Mouse (Mus musculus): Measurements from ENCODE around the gene Ifit1.
"Not testable (repeated sequence)": the region's sequence is repeated elsewhere in the genome, so short reads cannot be mapped to it uniquely, and the experiment has no call there.

The Ifit1 gene

DNA sequence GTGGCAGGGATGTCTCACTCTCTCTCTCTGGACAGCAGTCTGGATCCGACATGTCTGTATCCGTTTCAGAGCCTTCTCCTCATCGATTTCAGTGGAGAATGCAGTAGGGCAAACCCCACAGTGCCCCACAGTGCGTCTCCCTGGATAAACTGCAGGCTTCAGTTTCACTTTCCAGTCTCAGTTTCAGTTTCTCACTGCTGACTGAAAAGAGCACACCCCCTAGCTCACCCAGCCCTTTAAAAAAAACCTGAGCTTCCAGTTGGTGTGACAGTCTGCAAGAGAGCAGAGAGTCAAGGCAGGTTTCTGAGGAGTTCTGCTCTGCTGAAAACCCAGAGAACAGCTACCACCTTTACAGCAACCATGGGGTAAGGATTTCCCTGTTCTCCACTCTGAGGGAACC lies at the start of gene Ifit1, which contains the start of gene Ifit1bl2:
Gene Ifit1 (plus strand): TSS at position 249 of the 400 bp plus-strand sequence.
Gene Ifit1bl2 (minus strand): TSS at position 121 of the 400 bp plus-strand sequence.
- in situ Hi-C loops (cut with MboI, MseI) = no loop called here

DNA sequence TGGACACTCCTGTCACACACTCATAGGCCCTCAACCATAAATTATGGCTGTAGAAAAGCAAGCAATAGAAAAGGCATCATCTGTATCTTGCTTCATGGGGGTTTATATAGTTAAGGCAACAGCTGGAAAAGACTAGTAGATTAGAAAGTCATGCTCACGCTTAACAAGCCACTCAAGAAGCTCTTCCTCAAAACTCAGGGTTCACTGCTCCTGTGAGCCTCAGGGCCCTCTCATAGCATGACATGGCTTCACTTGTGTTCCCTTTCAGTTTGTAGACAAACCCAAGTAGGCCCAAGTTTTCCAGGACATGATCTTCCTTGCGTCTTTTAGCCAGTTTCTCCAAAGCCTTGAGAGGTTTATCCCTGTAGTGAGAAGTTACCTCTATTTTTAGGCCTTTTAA lies 47.2 kb upstream of the Ifit1 start:
- in situ Hi-C loops (cut with MboI, MseI) = loop anchor here (25.0 kb wide), 1 partner anchor 869 kb away; no protein-coding TSS in a partner anchor

DNA sequence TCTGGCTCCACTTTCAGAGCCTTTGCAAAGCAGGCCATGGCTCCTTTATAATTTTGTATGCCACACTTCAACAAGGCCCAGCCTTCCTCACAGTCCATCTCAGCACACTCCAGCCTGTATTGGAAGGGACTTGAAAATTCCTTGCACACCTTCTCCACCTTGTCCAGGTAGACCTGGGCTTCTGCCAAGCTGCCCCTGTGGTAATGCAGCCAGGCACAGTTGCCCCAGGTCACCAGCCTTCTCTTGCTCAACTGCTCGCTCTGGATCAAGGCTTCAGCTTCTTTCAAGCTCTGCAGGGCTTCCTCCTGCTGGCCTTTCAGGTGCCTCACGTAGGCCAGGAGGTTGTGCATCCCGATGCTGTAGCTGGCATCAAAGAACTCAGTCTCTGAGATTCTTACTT lies 46.1 kb upstream of the Ifit1 start:
- in situ Hi-C loops (cut with MboI, MseI) = loop anchor here (25.0 kb wide), 1 partner anchor 868 kb away; no protein-coding TSS in a partner anchor

DNA sequence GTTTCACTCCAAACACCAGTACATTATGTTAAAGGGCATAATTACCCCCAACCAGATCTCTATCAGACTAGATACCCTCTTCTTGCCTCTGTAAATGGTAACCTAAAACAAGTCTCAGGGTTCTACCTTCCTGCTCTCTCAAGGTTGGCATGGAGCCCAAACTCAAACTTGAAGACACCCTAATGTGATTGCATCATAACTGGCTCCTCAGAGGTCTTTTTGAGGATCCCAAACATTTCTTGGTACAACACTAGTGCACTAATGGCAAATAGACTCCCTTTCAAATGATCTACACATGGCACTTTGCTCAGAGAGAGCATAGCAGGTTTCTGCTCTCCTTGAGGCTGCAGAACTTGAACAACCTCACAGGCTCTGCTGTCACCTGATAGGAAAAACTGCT lies 43.9 kb upstream of the Ifit1 start:
- in situ Hi-C loops (cut with MboI, MseI) = loop anchor here (25.0 kb wide), 1 partner anchor 865 kb away; no protein-coding TSS in a partner anchor

DNA sequence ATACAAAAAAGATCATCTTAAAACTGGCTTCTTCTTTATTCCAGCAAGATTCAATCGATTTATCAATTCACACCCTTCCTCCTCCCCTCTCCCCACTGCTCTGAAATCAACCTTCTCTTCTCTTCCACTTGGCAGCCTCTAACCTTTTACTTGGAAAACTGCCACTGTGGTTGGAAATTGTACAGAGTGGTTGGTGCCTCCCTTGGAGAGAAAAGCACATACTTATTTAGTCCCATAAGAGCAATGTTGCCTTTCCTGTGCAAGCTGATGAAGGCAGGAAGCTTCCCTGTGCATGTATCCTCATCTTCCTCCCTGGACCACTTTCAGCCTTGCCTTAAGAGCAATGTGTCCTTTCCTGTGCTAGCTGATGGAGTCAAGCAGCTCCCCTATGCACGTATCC lies 42.3 kb upstream of the Ifit1 start:
- in situ Hi-C loops (cut with MboI, MseI) = loop anchor here (25.0 kb wide), 1 partner anchor 864 kb away; no protein-coding TSS in a partner anchor

DNA sequence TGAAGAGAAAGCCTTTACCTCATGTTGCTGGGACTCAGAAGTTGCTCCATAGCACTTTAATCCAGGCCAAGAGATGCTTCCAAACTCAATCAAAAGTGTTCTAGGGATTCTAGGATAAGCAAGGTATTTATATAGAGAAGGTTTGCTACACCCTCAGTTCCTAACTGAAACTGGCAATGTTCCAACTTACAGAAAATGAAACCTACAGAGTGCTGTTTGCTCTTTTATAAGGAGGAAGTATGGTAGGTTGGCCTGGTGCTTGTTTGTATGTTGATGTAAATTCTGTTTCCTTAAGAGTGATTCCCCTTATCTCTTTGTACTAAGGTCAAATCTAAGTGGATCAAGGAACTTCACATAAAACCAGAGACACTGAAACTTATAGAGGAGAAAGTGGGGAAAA lies 41.4 kb upstream of the Ifit1 start:
- in situ Hi-C loops (cut with MboI, MseI) = loop anchor here (25.0 kb wide), 1 partner anchor 863 kb away; no protein-coding TSS in a partner anchor

DNA sequence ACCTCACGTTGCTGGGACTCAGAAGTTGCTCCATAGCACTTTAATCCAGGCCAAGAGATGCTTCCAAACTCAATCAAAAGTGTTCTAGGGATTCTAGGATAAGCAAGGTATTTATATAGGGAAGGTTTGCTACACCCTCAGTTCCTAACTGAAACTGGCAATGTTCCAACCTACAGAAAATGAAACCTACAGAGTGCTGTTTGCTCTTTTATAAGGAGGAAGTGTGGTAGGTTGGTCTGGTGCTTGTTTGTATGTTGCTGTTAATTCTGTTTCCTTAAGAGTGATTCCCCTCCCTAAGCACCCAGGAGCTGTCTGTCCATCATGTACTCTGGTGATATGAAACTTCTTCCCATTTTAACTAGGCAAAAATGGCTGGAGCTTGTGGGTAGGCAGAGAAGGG lies 38.8 kb upstream of the Ifit1 start, which contains the start of gene Ifit1bl1:
Gene Ifit1bl1 (minus strand): TSS at position 69 of the 400 bp plus-strand sequence.
- in situ Hi-C loops (cut with MboI, MseI) = not testable (repeated sequence)

DNA sequence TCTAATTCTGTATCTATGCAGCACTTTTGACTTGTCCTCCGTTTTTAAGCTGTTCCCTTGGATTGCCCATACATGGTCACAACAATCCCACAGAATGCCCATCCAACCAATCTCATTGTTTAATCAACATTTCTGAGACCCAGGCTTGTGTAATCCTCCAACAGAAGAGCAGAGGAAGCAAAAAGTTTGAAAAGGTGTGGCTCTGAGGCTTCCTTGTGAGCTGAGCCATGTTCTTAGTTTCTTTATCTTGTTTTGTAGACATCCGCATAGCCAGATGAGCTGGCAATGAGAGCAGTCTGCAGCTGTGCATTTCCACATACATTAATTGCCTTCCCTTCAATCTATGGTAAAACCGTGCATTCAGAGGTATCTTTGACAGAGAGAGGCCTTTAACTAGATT lies 35.2 kb upstream of the Ifit1 start:
- in situ Hi-C loops (cut with MboI, MseI) = no loop called here

DNA sequence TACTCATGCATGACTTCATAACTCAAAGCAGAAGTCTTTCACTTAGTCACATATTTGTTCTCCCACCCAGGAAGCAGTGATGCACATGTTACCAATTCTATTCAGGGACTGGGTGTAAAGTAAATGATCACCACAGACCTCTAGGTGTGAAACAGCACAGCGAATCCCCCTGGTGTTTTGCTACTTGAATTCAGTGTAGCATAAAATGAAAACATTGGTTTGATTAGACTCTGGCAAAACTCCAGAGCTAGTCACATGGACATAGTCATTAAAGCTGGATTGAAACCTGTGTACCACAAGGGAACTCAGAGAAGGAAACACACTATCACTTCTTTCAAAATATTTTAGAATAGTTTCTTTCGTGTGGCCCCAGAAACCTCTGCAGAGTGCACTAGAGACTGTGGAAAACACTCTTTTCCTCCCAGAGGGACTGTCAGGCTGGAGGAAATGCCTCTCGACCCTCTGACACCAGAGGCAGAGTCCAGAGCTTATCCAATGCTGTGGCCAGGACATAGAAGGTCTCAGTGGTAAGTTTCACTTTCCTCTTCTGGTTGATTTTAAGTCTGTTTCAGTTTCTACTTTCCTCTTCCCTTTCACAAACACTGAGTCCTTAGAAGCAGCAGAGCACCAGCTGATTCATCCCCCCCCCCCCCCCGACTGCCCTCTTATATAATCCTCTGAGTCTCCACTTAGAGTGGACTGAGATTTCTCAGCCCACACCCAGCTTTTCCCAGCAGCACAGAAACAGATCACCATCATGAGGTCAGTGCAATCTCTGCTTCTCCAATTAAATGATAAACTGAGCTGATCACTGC lies 33.2 kb upstream of the Ifit1 start, which contains the start of gene Ifit3b:
Gene Ifit3b (plus strand): TSS at position 734 of the 815 bp plus-strand sequence.
- in situ Hi-C loops (cut with MboI, MseI) = not testable (repeated sequence)

DNA sequence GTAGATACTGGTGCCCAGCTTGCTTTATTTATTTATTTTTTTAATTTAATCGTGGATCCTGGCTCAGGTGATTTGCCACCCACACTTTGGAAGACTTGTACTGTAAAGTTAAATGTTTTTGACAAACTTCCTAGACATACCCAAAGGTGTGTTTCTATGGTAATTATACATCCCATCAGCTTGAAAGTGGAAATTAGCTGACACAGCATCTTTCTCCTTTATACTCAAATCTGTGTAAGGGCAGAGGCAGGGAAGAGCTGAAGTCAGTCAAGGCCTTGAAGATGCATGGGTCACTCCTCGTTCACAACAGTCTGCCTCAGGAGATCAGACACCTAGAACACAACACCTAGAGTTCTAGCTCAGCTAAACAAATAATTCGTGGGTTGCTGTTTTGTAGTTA lies 30.6 kb upstream of the Ifit1 start:
- in situ Hi-C loops (cut with MboI, MseI) = not testable (repeated sequence)

DNA sequence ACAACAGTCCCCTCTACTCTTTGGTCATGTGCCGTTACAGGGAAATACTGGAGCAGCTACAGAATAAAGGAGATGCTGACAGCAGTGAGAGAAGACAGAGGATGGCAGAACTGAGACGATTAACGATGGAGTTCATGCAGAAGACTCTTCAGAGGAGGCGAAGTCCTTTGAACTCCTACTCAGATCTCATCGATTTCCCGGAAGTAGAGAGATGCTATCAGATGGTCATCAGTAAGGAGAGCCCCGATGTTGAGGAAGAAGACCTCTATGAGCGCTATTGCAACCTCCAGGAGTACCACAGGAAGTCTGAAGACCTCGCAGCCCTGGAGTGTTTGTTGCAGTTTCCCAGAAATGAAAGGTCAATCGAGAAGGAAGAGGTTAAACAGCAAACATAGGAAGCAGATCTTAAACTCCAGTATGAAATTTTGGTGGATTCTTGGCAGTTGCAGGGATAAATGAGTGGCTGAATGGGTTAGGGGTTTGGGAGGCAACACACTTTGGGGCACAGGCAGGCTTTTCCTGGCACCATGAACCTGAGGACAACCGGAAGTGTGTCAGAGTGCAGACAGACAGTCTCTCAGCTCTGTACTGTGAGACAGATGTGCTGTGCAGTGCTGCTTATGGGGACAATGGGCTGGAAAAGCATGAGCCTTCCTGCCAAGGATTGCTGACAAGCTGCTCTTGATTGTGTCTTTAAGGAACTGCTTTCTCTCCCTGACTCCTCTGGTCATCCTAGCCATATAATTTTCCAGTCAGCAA lies 28.2 kb upstream of the Ifit1 start:
- in situ Hi-C loops (cut with MboI, MseI) = not testable (repeated sequence)

DNA sequence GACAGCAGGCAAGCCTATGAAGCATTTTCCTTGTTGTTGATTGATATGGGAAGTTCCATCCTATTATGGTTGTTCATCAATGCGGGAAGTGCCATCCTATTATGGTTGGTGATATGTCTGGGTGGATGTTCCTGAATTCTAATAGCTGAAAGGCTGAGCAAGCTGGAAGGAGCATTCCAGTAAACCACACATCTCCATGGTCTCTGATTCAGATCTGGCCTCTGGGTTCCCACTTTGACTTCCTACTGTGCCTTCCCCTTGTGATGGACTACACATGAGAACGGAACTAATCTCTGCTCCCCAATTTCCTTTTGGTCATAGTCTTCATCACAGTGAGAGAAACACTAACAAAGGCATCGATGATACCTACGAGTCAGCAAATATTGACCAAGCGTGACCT lies 19.8 kb upstream of the Ifit1 start:
- in situ Hi-C loops (cut with MboI, MseI) = no loop called here

DNA sequence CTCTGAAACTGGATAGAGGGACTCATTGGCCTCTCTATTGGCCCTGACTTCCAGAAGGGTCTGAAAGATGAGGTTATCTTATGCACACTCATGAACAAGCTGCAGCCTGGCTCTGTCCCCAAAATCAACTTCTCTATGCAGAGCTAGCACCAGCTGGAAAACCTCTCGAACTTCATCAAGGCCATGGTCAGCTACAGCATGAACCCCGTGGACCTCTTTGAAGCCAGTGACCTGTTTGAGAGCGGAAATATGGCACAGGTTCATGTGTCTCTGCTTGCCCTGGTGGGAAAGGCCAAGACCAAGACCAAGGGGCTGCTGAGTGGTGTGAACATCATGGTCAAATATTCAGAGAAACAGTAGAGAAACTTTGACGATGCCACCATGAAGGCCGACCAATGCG lies 16.9 kb upstream of the Ifit1 start:
- in situ Hi-C loops (cut with MboI, MseI) = no loop called here

DNA sequence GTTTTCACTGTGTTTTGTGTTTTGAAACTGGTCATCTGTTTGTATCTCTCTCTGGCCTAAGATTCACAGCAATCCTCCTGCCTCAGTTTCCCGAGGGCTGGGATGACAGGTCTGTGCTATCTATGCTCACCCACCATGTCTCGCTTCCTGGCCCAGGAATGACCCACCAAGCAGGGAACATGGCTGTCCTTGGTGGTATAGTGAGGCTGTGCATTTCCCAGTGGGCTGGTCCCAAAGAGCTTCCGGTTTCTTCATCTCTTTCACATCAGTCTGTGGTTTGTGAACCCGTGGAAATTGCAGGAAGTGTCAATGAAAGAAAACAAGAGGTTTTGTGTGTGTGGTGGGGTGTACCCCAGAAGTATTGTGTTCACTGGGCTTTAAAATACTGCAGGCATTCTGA lies 16.0 kb upstream of the Ifit1 start:
- in situ Hi-C loops (cut with MboI, MseI) = no loop called here

DNA sequence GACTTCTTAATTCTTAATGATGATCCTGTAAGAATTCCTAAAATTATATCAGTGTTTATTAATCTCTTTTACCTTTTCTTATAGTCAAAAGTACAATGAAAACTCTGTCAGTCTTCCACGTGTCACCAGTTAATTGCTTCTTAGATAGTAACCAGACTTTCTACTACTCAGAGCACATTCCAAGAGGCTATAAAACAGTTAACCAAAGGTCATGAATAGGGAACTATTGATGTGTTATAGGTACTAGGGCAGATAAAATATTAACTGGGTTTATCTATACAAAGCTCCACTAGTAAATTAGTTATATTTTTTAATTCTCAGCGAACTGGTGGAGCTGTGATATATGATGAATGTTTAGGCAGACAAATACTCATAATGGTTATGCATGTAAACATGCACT lies 13.2 kb upstream of the Ifit1 start:
- in situ Hi-C loops (cut with MboI, MseI) = no loop called here

DNA sequence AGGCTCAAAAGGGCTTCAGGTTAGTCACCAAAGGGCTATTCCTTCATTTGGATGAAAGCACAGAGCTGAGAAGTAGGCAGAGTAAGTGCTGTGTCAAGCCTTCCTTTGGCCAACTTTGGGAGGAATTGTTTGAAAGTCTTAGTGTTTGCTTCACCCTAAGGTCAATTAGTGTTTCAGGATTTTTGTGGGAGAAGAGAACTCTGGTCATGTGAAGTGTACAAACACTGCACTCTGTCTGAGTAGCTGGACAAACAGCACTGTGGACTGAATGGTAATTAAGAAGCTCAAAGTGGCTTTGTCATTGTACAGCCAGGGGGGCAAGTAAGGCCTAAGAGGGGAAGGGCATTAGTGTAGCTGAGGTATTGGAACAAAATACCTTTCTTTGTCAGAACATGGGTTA lies 9.2 kb upstream of the Ifit1 start:
- in situ Hi-C loops (cut with MboI, MseI) = no loop called here

DNA sequence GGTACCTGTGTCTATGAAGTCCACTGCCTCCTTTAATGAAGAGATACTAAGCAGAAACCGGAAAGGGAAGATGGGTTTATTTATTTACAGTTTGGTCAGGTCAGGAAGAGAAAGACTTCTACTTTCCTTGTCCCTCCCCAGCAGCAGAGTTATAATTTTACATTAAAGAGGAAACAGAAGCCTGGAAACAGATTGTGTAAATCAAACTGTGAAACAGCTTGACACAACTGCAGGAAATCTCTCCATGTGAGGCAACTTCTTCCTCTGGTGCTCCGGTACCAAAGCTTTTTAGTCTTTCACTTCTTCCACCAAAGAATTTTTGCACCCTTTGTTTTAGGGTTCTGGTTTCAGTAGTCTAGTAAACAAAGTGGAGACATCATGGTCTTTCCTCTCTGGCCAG lies 7.2 kb upstream of the Ifit1 start:
- in situ Hi-C loops (cut with MboI, MseI) = no loop called here

DNA sequence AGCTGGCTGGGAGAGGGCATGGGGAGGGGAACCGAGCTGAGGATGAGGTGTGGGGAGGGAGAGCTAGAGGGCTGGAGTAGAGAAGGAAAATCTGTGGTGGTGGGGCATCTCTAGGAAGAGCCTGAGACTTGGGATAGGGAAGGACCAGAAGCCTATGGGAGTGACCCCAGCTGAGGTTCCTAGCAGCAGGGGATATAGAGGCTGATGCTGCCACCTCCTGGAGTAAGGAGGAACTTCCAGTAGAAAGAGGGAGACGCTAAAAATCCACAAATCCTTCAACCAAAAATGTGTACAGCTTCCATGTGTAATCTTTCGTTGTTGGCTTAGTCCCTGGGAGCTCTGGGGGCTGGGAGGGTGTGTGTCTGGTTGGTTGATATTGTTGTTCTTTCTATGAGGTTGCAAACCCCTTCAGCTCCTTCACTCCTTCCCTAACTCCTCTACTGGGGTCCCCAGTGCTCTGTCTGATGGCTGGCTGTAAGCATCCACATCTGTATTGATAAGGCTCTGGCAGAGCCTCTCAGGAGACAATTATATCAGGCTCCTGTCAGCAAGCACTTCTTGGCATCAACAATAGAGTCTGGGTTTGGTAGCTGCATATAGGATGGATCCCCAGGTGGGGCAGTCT lies 3.6 kb upstream of the Ifit1 start:
- in situ Hi-C loops (cut with MboI, MseI) = loop anchor here (5.0 kb wide), 1 partner anchor 85 kb away; the partner anchor contains the start of gene Ifit2

DNA sequence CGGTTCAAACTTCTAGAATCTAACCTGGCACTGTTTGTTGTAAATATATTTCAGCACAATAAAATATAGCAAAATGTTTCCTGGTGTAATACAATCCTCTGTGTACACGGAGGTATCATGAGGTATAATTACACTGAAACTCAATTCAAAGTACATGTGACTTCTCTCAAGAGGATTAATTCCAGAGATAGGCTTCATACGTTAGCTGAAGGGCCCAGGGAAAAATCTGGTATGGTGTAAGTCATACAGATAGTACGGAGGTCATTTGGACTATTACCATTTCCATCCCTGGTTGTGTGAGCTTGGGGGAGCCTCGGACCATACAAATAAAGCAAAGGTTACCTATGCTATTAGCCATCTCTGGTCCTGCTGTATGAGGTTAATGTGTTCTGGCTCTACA lies 1.9 kb downstream of the Ifit1 start:
- in situ Hi-C loops (cut with MboI, MseI) = no loop called here

DNA sequence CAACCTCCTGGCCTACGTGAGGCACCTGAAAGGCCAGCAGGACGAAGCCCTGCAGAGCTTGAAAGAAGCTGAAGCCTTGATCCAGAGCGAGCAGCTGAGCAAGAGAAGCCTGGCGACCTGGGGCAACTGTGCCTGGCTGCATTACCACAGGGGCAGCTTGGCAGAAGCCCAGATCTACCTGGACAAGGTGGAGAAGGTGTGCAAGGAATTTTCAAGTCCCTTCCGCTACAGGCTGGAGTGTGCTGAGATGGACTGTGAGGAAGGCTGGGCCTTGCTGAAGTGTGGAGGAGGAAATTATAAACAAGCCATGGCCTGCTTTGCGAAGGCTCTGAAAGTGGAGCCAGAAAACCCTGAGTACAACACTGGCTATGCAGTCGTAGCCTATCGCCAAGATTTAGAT lies 7.0 kb downstream of the Ifit1 start:
- in situ Hi-C loops (cut with MboI, MseI) = not testable (repeated sequence)

DNA sequence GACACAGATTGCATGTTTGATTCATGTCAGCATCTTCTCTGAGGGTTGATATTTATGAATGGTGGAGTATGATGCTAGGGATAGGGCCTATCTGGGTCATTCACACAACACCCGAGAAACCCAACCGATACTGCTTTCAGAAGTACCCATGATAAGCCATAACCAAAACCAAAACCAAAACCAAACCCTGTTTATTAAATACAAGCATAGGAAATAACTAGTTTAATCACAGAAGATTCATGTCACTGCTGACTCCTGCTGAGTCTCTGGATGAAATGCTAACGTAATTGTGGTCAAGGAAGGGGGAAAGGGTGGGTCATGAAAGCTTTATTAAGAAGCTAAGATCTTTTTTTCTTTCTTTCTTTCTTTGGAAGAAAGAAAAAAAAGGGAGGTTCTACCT lies 9.6 kb downstream of the Ifit1 start:
- in situ Hi-C loops (cut with MboI, MseI) = loop anchor here (10.0 kb wide), 1 partner anchor 315 kb away; no protein-coding TSS in a partner anchor

DNA sequence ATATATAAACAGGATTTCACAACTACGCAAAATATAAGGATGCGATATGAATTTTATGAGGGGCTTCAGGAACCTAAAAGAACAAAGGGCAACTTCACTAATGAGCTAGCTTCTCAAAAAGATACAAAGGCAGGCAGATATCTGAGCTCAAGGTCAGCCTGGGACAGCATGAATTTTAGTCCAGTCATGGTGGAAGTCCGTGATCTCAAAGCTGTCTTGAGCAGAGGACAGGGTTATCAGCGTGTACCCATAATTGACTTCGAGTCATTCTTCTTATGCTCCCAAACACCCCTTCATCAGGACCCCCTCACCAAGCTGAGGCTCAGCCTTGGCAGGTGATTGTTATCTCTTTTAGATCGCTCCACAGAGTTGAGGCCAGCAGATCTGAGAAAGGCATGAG lies 10.3 kb downstream of the Ifit1 start:
- in situ Hi-C loops (cut with MboI, MseI) = loop anchor here (10.0 kb wide), 1 partner anchor 316 kb away; no protein-coding TSS in a partner anchor

Data from T-helper 1 cell (primary cell).